Mouse (Mus musculus) neutrophil, adult 5-6 weeks (primary cell): ENCODE results near the gene Akr1c12. TPM values are rescaled to one million over a fixed set of nuclear protein-coding genes. Genes with fewer than 3 reads are reported as not detected.
"Not testable (repeated sequence)": the region's sequence is repeated elsewhere in the genome, so short reads cannot be mapped to it uniquely, and the experiment has no call there.

Source experiments
- ATAC-seq: fragments of 151-379, 151-347 bp; 2 replicates; pipeline ENCODE4 v1.8.0; 2017; ENCODE audit warnings: mild to moderate bottlenecking, moderate TSS enrichment; ENCODE audit not compliant: insufficient number of reproducible peaks, poor library complexity, low FRiP score, severe bottlenecking; ENCODE audit errors: extremely low read depth
- total RNA-seq: library from RNA; stranded (forward); fragments of 200-1000 nt; gene quantifications from 2 replicates; pipeline ENCODE4 v1.2.3, GENCODE M21; 2017

Gene Akr1c12
- total RNA-seq: not detected in 2 replicates

DNA sequence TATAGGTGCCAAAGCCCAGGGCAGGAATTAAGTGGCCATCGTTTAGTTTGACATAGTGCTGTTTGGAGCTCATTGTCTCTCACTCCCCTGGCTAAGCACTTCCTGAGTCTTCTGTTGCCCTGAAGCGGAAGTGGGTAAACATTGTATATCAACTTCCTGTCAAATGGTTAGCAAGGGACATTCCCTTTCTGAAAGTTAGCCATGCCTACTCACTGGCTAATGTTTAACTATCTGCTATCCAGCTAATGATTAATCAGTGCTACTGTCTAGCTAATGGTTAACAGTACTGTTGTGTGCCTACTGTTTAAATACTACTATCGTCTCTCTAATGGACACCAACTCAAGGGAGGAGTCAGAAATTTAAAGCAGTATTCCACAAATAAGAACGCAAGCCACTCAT lies at the start of gene Akr1c12:
TSS of gene Akr1c12 (minus strand) at position 150 of the 400 bp plus-strand sequence.
- ATAC-seq: no peak

- no peak for ATAC-seq
Observed at GRCm38 (mm10) chr13:4318773-4319172, 39.5 kb upstream of the Akr1c12 start.

DNA sequence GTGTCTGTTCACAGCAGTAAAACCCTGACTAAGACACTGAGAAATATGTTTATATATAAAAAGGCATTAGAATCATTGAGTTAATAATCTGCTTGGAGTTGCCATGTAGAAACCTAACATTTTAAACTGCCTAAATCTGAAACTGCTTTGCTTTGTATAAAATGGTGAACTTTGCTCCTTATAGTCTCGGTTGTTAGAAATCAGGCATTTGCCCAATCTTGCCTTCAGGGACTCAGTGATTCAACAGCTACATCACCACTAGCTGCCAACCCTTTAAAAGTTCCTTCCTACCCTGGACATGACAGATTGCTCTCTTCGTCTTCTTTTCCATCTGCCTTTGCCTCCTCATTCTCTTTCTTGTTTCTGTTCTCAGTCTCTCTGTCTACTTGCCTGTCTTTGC lies 34.7 kb upstream of the Akr1c12 start:
- no peak for ATAC-seq

- no peak for ATAC-seq
Observed at GRCm38 (mm10) chr13:4304861-4305565, 25.8 kb upstream of the Akr1c12 start.

GRCm38 (mm10) chr13:4296991-4297390 lies 17.8 kb upstream of the Akr1c12 start:
- no peak for ATAC-seq

DNA sequence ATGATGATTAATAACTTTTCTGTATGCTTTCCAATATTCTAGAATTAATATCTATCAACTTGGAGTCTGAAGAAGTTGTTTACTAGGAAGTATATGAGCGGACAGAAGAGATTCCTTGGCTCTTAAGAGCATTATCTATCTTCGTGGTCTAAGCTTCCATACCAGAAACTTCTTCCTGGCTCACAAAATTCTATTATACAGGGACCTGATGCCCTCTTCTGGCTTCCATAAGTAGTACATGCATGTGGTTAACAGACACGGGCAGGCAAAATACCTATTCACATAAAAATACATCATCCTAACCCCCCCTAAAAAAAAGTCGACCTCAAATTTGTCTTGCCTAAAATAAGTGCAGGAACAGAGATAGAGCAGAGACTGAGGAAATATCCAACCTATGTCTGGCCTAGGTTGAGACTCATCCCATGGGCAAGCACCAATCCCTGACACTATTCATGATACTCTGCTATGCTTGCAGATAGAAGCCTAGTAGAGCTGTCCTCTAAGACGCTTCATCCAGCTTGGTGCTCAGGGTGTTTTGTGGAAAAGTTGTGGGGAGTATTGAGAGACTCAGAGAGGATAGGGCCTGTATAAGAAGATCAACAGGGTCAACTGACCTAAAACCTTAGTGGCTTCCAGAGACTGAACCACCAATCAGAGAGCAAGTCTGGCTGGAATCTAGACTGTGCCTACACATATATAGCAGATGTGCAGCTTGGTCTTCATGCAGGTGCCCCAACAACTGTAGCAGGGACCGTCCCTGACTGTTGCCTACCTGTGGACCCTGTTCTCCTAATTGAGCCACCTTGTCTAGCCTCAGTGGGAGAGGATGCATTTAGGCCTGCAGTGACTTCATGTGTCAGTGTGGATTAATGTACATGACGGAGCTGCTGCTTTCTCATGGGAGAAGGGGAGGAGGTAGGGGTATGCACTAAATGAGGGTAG lies 2.5 kb upstream of the Akr1c12 start:
- no peak for ATAC-seq

DNA sequence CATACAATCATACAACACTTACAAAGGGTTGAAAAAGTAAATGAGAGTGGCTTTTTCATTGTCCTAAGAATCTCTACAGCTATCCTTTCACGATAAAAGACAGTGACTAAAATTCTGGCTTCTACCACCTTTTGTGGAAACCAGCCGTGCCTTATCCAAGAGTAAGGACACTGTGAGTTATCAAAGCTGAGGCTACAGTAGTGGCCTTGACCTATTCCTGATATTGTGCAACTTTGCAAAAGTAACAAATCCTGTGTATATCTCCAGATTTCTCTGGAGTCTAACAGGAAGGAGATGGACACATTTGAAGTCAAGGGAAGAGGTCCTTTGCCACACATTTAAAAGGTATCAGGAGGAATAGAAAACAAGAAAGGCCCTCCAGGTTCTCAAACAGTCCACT lies 1.7 kb downstream of the Akr1c12 start:
- no peak for ATAC-seq

DNA sequence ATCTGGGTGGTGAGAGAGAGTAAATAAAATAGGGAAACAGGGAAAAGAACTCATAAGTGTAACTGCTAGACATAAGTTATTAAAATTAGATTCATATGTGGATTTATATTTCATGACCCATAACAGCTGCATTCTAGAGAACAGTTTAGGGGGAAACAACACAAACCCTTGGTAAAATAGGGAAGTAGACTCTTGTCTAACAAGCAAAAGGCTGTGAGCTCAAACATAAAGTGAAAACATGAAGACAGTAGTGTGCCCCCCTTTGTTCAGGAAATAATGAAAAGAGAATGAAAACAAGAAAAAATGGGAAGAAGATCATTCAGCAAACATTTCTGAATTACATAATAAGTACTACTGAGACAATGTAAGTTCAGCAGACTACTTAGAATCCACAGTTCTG lies 8.4 kb downstream of the Akr1c12 start:
- ATAC-seq: no peak

GRCm38 (mm10) chr13:4265455-4265854 lies 13.8 kb downstream of the Akr1c12 start:
- ATAC-seq: not testable (repeated sequence)

- ATAC-seq: no peak
Observed at GRCm38 (mm10) chr13:4265047-4265446, 14.2 kb downstream of the Akr1c12 start.

DNA sequence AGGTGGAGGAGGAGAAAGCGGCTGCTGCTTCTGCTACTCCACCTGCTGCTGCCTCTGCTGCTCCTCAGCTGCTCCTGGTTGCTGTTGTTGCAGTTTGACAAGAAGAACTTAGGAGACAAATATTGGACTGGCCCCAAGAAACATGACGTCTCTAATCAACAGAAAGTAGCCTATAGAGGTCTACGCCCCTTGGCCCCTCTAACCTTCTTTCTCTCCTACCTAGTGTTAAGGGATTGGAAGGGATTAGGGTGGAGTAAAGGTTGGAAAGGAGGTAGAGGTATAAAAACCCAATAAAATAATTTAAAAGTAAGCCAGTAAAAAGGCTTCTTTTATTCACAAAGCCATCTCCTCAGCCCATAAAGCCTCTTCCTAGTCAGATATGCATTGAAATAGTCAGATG lies 14.6 kb downstream of the Akr1c12 start:
- no peak for ATAC-seq

DNA sequence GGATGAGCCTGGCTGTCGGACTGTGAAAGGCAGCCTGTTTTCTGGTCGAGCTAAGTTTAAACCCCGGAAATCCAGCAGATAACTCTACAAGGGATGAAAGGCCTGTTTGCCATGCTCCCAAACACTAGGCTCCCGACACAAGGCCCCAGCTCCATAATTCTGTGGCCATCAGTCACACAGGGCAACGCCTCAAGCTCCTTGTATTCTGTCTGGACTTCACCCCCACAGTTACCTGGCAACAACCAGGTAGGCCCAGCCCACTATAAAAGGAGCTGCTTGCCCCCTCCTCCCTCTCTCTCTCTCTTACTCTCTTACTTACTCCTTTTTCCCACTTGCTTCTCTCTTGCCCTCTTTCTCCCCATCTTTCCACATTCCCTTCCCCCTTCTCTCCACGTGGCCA lies 21.9 kb downstream of the Akr1c12 start:
- no peak for ATAC-seq

DNA sequence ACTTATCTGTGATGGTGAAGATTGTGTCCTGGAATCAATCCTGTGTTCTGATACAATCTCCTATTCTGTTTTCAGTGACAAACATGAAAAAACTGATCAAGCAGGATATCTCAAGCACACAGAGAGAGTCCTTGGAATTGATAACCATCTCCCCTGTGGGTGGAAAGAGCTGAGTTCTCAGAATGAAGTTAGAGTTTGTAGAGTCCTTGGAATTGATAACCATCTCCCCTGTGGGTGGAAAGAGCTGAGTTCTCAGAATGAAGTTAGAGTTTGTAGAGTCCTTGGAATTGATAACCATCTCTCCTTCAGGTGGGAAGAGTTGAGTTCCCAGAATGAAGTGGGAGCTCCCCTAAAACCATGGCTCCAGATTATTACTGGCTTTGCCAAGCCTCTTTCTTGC lies 22.3 kb downstream of the Akr1c12 start:
- ATAC-seq: not testable (repeated sequence)

DNA sequence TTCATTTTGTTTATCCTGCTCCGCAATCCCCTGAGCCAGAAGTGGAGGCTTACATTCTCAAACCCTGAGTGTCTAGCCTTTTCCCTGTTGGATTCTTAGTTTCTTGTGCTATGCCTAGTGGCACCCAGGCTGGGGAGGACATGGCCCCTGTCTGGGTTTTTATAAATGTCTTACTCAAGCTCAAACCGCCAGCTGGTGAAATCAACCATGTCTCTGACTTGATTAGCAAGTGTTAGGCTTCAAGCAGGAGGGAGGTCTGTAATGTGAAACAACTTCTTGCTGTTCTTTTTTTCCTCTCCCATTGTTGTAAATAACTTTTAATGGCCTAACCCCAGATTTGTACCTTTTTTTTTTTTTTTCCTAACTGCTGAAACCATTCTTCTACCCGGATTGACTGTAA lies 29.9 kb downstream of the Akr1c12 start:
- ATAC-seq: no peak

- no peak for ATAC-seq
Observed at GRCm38 (mm10) chr13:4244861-4245559, 34.2 kb downstream of the Akr1c12 start.

DNA sequence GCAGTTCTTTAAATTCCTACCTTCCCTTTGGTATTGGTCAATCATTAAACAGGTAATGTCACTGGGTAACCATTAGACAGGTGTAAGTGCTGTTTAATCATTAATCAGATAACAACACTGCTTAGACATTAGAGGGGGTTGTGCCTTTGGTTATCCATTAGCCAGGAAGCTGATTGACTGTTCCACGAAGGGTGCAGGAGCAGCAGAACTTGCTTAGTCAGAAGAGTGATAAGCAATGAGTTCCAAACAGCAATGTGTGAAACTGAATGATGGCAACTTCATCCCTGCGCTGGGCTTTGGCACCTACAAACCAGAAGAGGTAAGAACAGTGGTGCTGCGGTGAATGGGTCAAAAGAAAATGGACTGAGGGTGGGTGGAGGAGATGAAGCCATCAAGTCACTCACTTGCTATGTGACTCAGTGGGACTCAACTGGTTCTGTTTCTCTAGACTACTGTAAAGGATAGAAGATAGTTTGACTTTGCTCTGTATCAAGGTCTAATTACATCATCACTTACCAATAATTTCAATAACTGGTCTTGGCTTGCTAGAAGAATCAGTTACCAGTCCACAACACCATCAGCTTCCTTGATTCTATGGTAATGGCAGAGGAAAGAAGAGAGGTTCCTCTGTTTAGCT lies 45.6 kb downstream of the Akr1c12 start:
- ATAC-seq: no peak

GRCm38 (mm10) chr13:4233135-4233534 lies 46.1 kb downstream of the Akr1c12 start:
- no peak for ATAC-seq

DNA sequence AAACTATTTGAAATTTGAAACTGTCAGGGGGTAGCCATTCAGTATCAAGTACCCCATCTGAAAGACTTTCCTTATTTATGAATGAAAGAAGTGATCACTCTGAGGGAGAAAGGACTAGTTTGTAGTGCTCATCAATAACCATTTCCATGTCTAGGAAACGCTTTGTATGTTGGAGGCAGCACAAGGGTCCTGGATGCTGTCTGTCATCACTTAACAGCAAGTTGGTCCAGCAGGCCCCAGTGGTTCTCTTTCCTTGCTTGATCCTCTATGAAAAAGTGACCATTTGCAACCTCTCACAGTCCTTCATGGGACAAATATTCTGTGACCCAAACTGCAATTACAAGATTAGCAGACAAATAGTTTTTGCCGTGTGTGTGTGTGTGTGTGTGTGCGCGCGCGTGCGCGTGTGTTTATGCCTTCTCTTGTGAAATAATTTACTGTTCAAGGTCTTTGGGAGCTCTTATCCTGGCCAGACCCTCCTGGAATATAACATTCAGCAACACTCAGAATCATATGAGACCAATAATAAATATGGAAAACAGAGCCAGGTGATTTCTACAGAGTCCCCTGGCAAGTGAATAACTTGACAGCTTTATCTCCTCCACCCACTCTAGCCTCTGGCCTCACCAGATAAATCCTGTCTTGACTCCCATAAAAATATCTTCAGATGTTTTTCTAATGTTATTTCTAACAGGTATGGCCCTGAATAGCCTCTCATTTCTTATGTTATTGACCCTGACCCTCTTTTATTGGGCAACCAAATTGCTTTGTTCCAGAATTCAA lies 48.2 kb downstream of the Akr1c12 start:
- ATAC-seq: no peak
